Mouse (Mus musculus): ENCODE measurements at regions not wholly inside any gene's neighbourhood (a gene's known extent, or its start where the extent isn't known, plus 50 kb on each side); places are given as distances from the start of the nearest gene placed in this dataset.

- WGBS, result 56% methylated on average over 17 of the region's 17 CpGs
- no peak overlapping the region for H3K4me2 ChIP-seq (ENCODE audit: low read depth, low read length)
- ATAC-seq (replicated peaks; ENCODE audit: insufficient number of reproducible peaks, low FRiP score, low TSS enrichment, low read depth), result no peak
Measured at GRCm38 (mm10) chr8:89787050-89787905, 560.9 kb downstream of the Tox3 start.

GRCm38 (mm10) chr8:89785011-89785410, 563.1 kb downstream of the Tox3 start:
- Histone ChIP-seq H3K27me3 (ENCODE audit: control insufficient read depth, insufficient read depth, low read length) (peaks cover 2% of the 10 kb centered on the region; the same call in 1 of the 2 replicates), H3K36me3 (replicated peaks; ENCODE audit: control insufficient read depth, insufficient read depth, low read depth, low read length) (no peaks in the 10 kb centered on the region), H3K27ac (replicated peaks; ENCODE audit: low read depth, low read length) (no peak overlapping the region), H3K9me3 (replicated peaks; ENCODE audit: control insufficient read depth, low read length) (no peaks in the 10 kb centered on the region), H3K4me2 (ENCODE audit: low read depth, low read length) (no peak overlapping the region), H3K4me3 (ENCODE audit: low read depth, low read length) (no peak overlapping the region), H3K9ac (replicated peaks; ENCODE audit: low read length) (no peak overlapping the region), H3K4me1 (ENCODE audit: control insufficient read depth, insufficient read depth, low read length) (no peaks in the 10 kb centered on the region)
- 0 out of 2 replicates have a peak, but pooled peaks have one; percentile 18 for ATAC-seq (replicated peaks; ENCODE audit: insufficient number of reproducible peaks, low FRiP score, low TSS enrichment, low read depth)
- DNase-seq (ENCODE audit: low spot score), result peak; percentile 89
- WGBS, result 19% methylated on average over 7 of the region's 7 CpGs

More at GRCm38 (mm10) chr8:89787050-89787905, 560.9 kb downstream of the Tox3 start:
- Histone ChIP-seq H3K4me3 (ENCODE audit: low read depth, low read length) (no peak overlapping the region), H3K9ac (replicated peaks; ENCODE audit: low read length) (no peak overlapping the region), H3K27ac (replicated peaks; ENCODE audit: low read depth, low read length) (no peak overlapping the region), H3K9me3 (replicated peaks; ENCODE audit: control insufficient read depth, low read length) (no peaks in the 10 kb centered on the region), H3K36me3 (replicated peaks; ENCODE audit: control insufficient read depth, insufficient read depth, low read depth, low read length) (no peaks in the 10 kb centered on the region), H3K27me3 (ENCODE audit: control insufficient read depth, insufficient read depth, low read length) (peaks cover 2% of the 10 kb centered on the region; the same call in 1 of the 2 replicates), H3K4me1 (ENCODE audit: control insufficient read depth, insufficient read depth, low read length) (no peaks in the 10 kb centered on the region)
- no peak for DNase-seq (ENCODE audit: low spot score)

- WGBS, result 81% methylated on average over 5 of the region's 5 CpGs
- no peaks in the 10 kb centered on the region for H3K4me1 ChIP-seq (ENCODE audit: control insufficient read depth, insufficient read depth, low read length)
- ATAC-seq (replicated peaks; ENCODE audit: insufficient number of reproducible peaks, low FRiP score, low TSS enrichment, low read depth), result no peak
- no peak overlapping the region for H3K27ac ChIP-seq (replicated peaks; ENCODE audit: low read depth, low read length)
- H3K9ac ChIP-seq (replicated peaks; ENCODE audit: low read length), result no peak overlapping the region
- H3K4me3 ChIP-seq (ENCODE audit: low read depth, low read length), result no peak overlapping the region
- no peak overlapping the region for H3K4me2 ChIP-seq (ENCODE audit: low read depth, low read length)
- peaks cover 2% of the 10 kb centered on the region; the same call in 1 of the 2 replicates for H3K27me3 ChIP-seq (ENCODE audit: control insufficient read depth, insufficient read depth, low read length)
- no peaks in the 10 kb centered on the region for H3K36me3 ChIP-seq (replicated peaks; ENCODE audit: control insufficient read depth, insufficient read depth, low read depth, low read length)
- H3K9me3 ChIP-seq (replicated peaks; ENCODE audit: control insufficient read depth, low read length), result no peaks in the 10 kb centered on the region
- DNase-seq (ENCODE audit: low spot score), result no peak
Measured at GRCm38 (mm10) chr8:89783311-89783710, 564.8 kb downstream of the Tox3 start.

- Histone ChIP-seq H3K27me3 (ENCODE audit: control insufficient read depth, insufficient read depth, low read length) (no peaks in the 10 kb centered on the region), H3K36me3 (replicated peaks; ENCODE audit: control insufficient read depth, insufficient read depth, low read depth, low read length) (no peaks in the 10 kb centered on the region), H3K9ac (replicated peaks; ENCODE audit: low read length) (no peak overlapping the region), H3K27ac (replicated peaks; ENCODE audit: low read depth, low read length) (no peak overlapping the region), H3K4me1 (ENCODE audit: control insufficient read depth, insufficient read depth, low read length) (no peaks in the 10 kb centered on the region), H3K4me2 (ENCODE audit: low read depth, low read length) (no peak overlapping the region), H3K9me3 (replicated peaks; ENCODE audit: control insufficient read depth, low read length) (no peaks in the 10 kb centered on the region), H3K4me3 (ENCODE audit: low read depth, low read length) (no peak overlapping the region)
- 74% methylated on average over 4 of the region's 4 CpGs for WGBS
- DNase-seq (ENCODE audit: low spot score) (no peak), ATAC-seq (replicated peaks; ENCODE audit: insufficient number of reproducible peaks, low FRiP score, low TSS enrichment, low read depth) (no peak)
Measured at GRCm38 (mm10) chr8:89766387-89766786, 581.8 kb downstream of the Tox3 start.

GRCm38 (mm10) chr8:89759531-89759930, 588.6 kb downstream of the Tox3 start:
- 95% methylated on average over 5 of the region's 5 CpGs for WGBS
- ATAC-seq (replicated peaks; ENCODE audit: insufficient number of reproducible peaks, low FRiP score, low TSS enrichment, low read depth), result no peak

GRCm38 (mm10) chr8:89758695-89759094, 589.4 kb downstream of the Tox3 start:
- WGBS, result 71% methylated on average over 10 of the region's 10 CpGs
- no peaks in the 10 kb centered on the region for H3K36me3 ChIP-seq (replicated peaks; ENCODE audit: control insufficient read depth, insufficient read depth, low read depth, low read length)
- H3K4me2 ChIP-seq (ENCODE audit: low read depth, low read length), result no peak overlapping the region
- no peak overlapping the region for H3K27ac ChIP-seq (replicated peaks; ENCODE audit: low read depth, low read length)
- no peaks in the 10 kb centered on the region for H3K27me3 ChIP-seq (ENCODE audit: control insufficient read depth, insufficient read depth, low read length)
- H3K9ac ChIP-seq (replicated peaks; ENCODE audit: low read length), result no peak overlapping the region
- H3K9me3 ChIP-seq (replicated peaks; ENCODE audit: control insufficient read depth, low read length), result no peaks in the 10 kb centered on the region
- no peak for ATAC-seq (replicated peaks; ENCODE audit: insufficient number of reproducible peaks, low FRiP score, low TSS enrichment, low read depth)
- no peak overlapping the region for H3K4me3 ChIP-seq (ENCODE audit: low read depth, low read length)
- DNase-seq (ENCODE audit: low spot score), result no peak
- H3K4me1 ChIP-seq (ENCODE audit: control insufficient read depth, insufficient read depth, low read length), result no peaks in the 10 kb centered on the region

More at GRCm38 (mm10) chr8:89759531-89759930, 588.6 kb downstream of the Tox3 start:
- DNase-seq (ENCODE audit: low spot score), result no peak
- H3K9me3 ChIP-seq (replicated peaks; ENCODE audit: control insufficient read depth, low read length), result no peaks in the 10 kb centered on the region
- no peak overlapping the region for H3K4me2 ChIP-seq (ENCODE audit: low read depth, low read length)
- no peak overlapping the region for H3K9ac ChIP-seq (replicated peaks; ENCODE audit: low read length)
- H3K4me3 ChIP-seq (ENCODE audit: low read depth, low read length), result no peak overlapping the region
- no peak overlapping the region for H3K27ac ChIP-seq (replicated peaks; ENCODE audit: low read depth, low read length)
- no peaks in the 10 kb centered on the region for H3K36me3 ChIP-seq (replicated peaks; ENCODE audit: control insufficient read depth, insufficient read depth, low read depth, low read length)
- no peaks in the 10 kb centered on the region for H3K27me3 ChIP-seq (ENCODE audit: control insufficient read depth, insufficient read depth, low read length)
- H3K4me1 ChIP-seq (ENCODE audit: control insufficient read depth, insufficient read depth, low read length), result no peaks in the 10 kb centered on the region

GRCm38 (mm10) chr8:89755951-89756350, 592.2 kb downstream of the Tox3 start:
- H3K4me2 ChIP-seq (ENCODE audit: low read depth, low read length), result no peak overlapping the region
- no peak overlapping the region for H3K4me3 ChIP-seq (ENCODE audit: low read depth, low read length)
- no peak for ATAC-seq (replicated peaks; ENCODE audit: insufficient number of reproducible peaks, low FRiP score, low TSS enrichment, low read depth)
- no peak overlapping the region for H3K9ac ChIP-seq (replicated peaks; ENCODE audit: low read length)
- WGBS, result 67% methylated on average over 3 of the region's 3 CpGs
- no peaks in the 10 kb centered on the region for H3K36me3 ChIP-seq (replicated peaks; ENCODE audit: control insufficient read depth, insufficient read depth, low read depth, low read length)
- H3K4me1 ChIP-seq (ENCODE audit: control insufficient read depth, insufficient read depth, low read length), result no peaks in the 10 kb centered on the region
- H3K27ac ChIP-seq (replicated peaks; ENCODE audit: low read depth, low read length), result no peak overlapping the region
- DNase-seq (ENCODE audit: low spot score), result no peak
- no peaks in the 10 kb centered on the region for H3K27me3 ChIP-seq (ENCODE audit: control insufficient read depth, insufficient read depth, low read length)
- no peaks in the 10 kb centered on the region for H3K9me3 ChIP-seq (replicated peaks; ENCODE audit: control insufficient read depth, low read length)

- Histone ChIP-seq H3K4me2 (ENCODE audit: low read depth, low read length) (no peak overlapping the region), H3K4me3 (ENCODE audit: low read depth, low read length) (no peak overlapping the region), H3K36me3 (replicated peaks; ENCODE audit: control insufficient read depth, insufficient read depth, low read depth, low read length) (no peaks in the 10 kb centered on the region), H3K27ac (replicated peaks; ENCODE audit: low read depth, low read length) (no peak overlapping the region), H3K4me1 (ENCODE audit: control insufficient read depth, insufficient read depth, low read length) (no peaks in the 10 kb centered on the region), H3K9ac (replicated peaks; ENCODE audit: low read length) (no peak overlapping the region), H3K9me3 (replicated peaks; ENCODE audit: control insufficient read depth, low read length) (no peaks in the 10 kb centered on the region), H3K27me3 (ENCODE audit: control insufficient read depth, insufficient read depth, low read length) (no peaks in the 10 kb centered on the region)
- DNase-seq (ENCODE audit: low spot score) (no peak), ATAC-seq (replicated peaks; ENCODE audit: insufficient number of reproducible peaks, low FRiP score, low TSS enrichment, low read depth) (no peak)
- WGBS, result 74% methylated on average over 3 of the region's 3 CpGs
Measured at GRCm38 (mm10) chr8:89751201-89751600, 596.9 kb downstream of the Tox3 start.
